Mouse (Mus musculus) limb, embryonic 14.5 days (tissue): ENCODE measurements around the gene Ccdc88c. TPM values are rescaled to one million over a fixed set of nuclear protein-coding genes. Genes with fewer than 3 reads are reported as not detected.
A peak's percentile ranks its signal among the peaks of the same experiment; 100 is the strongest.

Source experiments
- ATAC-seq: fragments of 200-750 bp; cut with Nextera tagmentation; 2 replicates; pipeline ENCODE4 v1.8.0; 2017; ENCODE audit warnings: low read depth, moderate number of reproducible peaks, moderate TSS enrichment; ENCODE audit not compliant: low FRiP score
- DNase-seq: peaks from one replicate; pipeline ENCODE4 v3.0.0-alpha.2; 2015; ENCODE audit warnings: low spot score
- H3K27ac ChIP-seq: fragments of 300-500 bp; sonication (generic); replicated peaks from 2 replicates; pipeline ENCODE4 v1.5.1; 2014; ENCODE audit warnings: low read depth, mild to moderate bottlenecking, low read length, moderate library complexity, mixed read lengths
- H3K27me3 ChIP-seq: fragments of 300-500 bp; sonication (generic); 2 replicates; pipeline ENCODE4 v1.6.1; 2014; ENCODE audit warnings: low read length, mixed read lengths; ENCODE audit not compliant: control insufficient read depth, insufficient read depth
- H3K36me3 ChIP-seq: fragments of 300-500 bp; sonication (generic); 2 replicates; pipeline ENCODE4 v1.6.1; 2014; ENCODE audit warnings: mild to moderate bottlenecking, low read length, moderate library complexity, mixed read lengths; ENCODE audit not compliant: control insufficient read depth, insufficient read depth
- H3K4me1 ChIP-seq: fragments of 300-500 bp; sonication (generic); 2 replicates; pipeline ENCODE4 v1.6.1; 2014; ENCODE audit warnings: antibody characterized with exemption, low read length, mixed read lengths; ENCODE audit not compliant: control insufficient read depth, insufficient read depth
- H3K4me2 ChIP-seq: fragments of 300-500 bp; sonication (generic); replicated peaks from 2 replicates; pipeline ENCODE4 v1.6.1; 2014; ENCODE audit warnings: low read depth, mild to moderate bottlenecking, low read length, moderate library complexity; ENCODE audit not compliant: severe bottlenecking
- H3K4me3 ChIP-seq: fragments of 300-500 bp; sonication (generic); replicated peaks from 2 replicates; pipeline ENCODE4 v1.5.1; 2014; ENCODE audit warnings: low read length
- H3K9ac ChIP-seq: fragments of 300-500 bp; sonication (generic); 2 replicates; pipeline ENCODE4 v1.6.1; 2014; ENCODE audit warnings: mild to moderate bottlenecking, low read depth, low read length, moderate library complexity; ENCODE audit not compliant: severe bottlenecking
- H3K9me3 ChIP-seq: fragments of 300-500 bp; sonication (generic); 2 replicates; pipeline ENCODE4 v1.6.1; 2016; ENCODE audit warnings: low read length; ENCODE audit not compliant: control insufficient read depth
- POLR2A ChIP-seq: fragments of 200-500 bp; IDR thresholded peaks from 2 replicates; pipeline ENCODE4 v1.8.0; 2012; ENCODE audit warnings: inconsistent platforms, mild to moderate bottlenecking, moderate library complexity, borderline replicate concordance; ENCODE audit not compliant: insufficient read depth, insufficient read length; ENCODE audit errors: extremely low read depth
- WGBS: fragments of 180-500 bp; shearing (Covaris S2); extraction: QIAGEN DNeasy Blood & Tissue Kit; methylation state at CpG from one replicate; pipeline ENCODE4 v1.1.7; 2014; 5-methylcytosine and 5-hydroxymethylcytosine counted together
- polyA plus RNA-seq, 2 experiments: library from polyadenylated mRNA; depleted of rRNA in 1 of 2; stranded (reverse) in 1 of 2; unstranded in 1 of 2; fragments of >200 nt; fragmentation: Nextera tagmentation in 1 of 2; extraction: Ambion mirVana in 1 of 2; gene quantifications; 2 replicates each; pipeline versions ENCODE4 v1.2.1 to v1.2.3; 2012 to 2014

The Ccdc88c gene
- polyA plus RNA-seq, 2 experiments, result 5.2 to 6.5 TPM

DNA sequence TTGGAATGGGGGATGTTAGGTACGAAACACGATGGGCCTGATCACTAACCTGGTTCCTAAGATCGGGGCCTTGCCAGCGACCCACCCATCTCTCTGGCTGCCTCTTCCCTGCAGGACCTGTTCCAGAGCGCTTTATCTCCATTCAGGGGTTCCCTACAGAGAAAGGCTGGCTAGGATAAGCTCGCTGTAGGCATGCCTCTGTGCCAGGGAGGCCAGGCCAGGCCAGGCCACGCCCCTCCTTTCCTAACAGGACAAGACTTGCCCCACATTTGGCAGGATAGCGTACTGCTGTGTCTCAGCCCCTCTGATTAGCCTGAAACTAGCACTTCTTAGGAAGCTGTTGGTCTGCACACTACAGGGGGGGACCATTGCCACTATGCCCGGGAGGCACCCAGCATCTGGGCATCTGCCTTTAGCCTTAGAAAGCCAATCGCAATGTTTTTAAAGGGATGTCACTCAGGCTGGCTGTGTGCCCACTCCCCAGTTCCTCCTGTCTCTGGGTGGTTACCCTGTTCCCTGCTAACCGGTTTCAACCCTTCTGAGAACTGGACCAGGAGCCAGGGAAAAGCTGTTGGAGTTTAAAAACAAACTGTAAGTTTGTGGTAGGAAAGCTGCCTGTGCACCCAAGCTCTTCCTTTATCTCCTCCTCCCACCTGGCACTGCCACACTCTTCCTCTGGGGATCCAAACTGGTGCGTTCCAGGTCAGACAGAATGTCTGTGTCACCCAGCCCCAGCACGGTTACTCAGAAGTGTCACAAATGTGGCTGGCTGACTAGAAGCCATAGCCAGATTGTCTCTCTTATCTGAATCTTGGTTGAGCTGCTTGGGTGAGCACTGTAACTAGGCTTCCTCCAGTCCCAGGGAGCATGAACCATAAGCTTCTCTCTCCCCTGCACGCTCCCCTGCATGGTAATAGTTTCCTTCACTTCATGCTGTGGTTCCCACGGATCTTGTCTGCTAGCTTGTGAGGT is 69.9 kb downstream of the Ccdc88c start:
- no peak overlapping the region for H3K4me2 ChIP-seq
- H3K4me1 ChIP-seq, result peaks cover 4% of the 10 kb centered on the region
- DNase-seq (no peak), ATAC-seq (no peak)
- H3K9me3 ChIP-seq, result no peaks in the 10 kb centered on the region
- H3K27ac ChIP-seq, result no peak overlapping the region
- no peaks in the 10 kb centered on the region for H3K27me3 ChIP-seq
- no peaks in the 10 kb centered on the region for H3K36me3 ChIP-seq
- no peak for TF ChIP-seq POLR2A
- no peak overlapping the region for H3K4me3 ChIP-seq
- 64% methylated on average over 15 of the region's 15 CpGs for WGBS
- no peak overlapping the region for H3K9ac ChIP-seq

DNA sequence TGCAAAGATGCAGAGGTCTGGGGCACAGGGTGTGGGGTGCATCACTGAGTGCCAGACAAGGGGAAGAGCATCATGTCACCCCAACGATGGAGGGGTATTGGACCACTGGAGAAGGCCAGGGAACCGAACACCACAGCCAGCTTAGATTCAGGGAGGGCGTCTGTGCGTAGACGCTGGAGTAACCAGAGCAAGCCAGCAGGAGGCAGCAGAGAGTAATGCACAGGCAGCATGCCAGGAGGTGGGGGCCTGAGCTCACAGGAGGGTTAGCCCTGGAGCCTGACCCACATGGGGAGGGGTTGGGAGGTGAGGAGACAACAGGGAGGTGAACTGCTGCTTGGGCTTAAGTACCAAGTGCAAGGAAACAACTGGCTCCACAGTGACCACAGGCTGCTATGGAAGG is 70.8 kb downstream of the Ccdc88c start:
- WGBS, result 27% methylated on average over 5 of the region's 5 CpGs
- Histone ChIP-seq H3K9ac (no peak overlapping the region), H3K36me3 (no peaks in the 10 kb centered on the region), H3K27me3 (no peaks in the 10 kb centered on the region), H3K4me1 (peaks cover 4% of the 10 kb centered on the region), H3K27ac (no peak overlapping the region), H3K9me3 (no peaks in the 10 kb centered on the region), H3K4me2 (no peak overlapping the region), H3K4me3 (no peak overlapping the region)
- no peak for TF ChIP-seq POLR2A
- peak; percentile 53 for DNase-seq
- ATAC-seq, result peak; percentile 61; the same call in 1 of the 2 replicates

DNA sequence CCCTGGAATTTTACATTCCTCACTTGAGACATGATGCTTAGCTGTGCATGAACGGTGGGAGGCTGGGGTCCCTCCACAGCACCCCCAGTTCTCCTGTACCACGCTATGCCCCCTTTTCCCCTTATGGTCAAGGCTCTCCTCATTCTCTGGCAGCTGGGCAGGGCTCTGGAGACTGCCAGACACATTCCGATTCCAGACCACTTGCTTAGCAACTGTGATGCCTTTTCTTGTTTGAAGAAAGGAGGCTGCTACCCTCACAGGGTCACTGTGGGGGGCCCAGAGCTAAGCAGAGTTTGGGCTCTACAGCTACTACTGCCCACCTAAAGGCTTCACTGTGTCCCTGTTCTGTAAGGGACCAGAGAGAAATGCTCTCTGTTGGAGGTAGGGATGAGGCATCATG is 71.6 kb downstream of the Ccdc88c start:
- TF ChIP-seq POLR2A, result no peak
- H3K9ac ChIP-seq, result no peak overlapping the region
- DNase-seq (no peak), ATAC-seq (no peak)
- H3K9me3 ChIP-seq, result no peaks in the 10 kb centered on the region
- H3K4me2 ChIP-seq, result no peak overlapping the region
- H3K27me3 ChIP-seq, result no peaks in the 10 kb centered on the region
- H3K4me1 ChIP-seq, result peaks cover 6% of the 10 kb centered on the region
- no peaks in the 10 kb centered on the region for H3K36me3 ChIP-seq
- no peak overlapping the region for H3K27ac ChIP-seq
- H3K4me3 ChIP-seq, result no peak overlapping the region
- 60% methylated on average over 3 of the region's 3 CpGs for WGBS

DNA sequence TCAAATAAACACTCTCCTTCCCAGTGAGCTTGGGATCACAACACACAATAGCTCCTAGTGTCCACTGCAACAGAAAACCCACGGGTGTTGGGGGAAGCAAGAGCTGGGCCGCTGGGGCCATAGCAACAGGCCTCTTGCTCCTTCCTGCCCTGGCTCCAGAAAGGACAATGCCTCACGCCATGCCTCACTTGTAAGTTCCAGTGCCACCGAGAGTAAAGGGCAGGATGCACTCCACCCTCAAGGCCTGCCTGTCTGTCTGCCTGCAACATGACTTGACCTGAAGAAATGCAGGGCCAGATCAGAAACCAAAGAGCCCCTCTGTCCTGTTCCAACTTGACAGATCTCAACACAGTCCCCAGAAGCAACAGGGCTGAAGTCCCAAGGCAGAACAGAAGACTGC is 72.0 kb downstream of the Ccdc88c start:
- H3K27ac ChIP-seq, result no peak overlapping the region
- DNase-seq (no peak), ATAC-seq (no peak)
- no peaks in the 10 kb centered on the region for H3K27me3 ChIP-seq
- no peak overlapping the region for H3K9ac ChIP-seq
- no peak for TF ChIP-seq POLR2A
- H3K9me3 ChIP-seq, result no peaks in the 10 kb centered on the region
- H3K4me1 ChIP-seq, result peaks cover 7% of the 10 kb centered on the region
- H3K36me3 ChIP-seq, result no peaks in the 10 kb centered on the region
- WGBS, result 51% methylated on average over 4 of the region's 4 CpGs
- H3K4me3 ChIP-seq, result no peak overlapping the region
- no peak overlapping the region for H3K4me2 ChIP-seq

DNA sequence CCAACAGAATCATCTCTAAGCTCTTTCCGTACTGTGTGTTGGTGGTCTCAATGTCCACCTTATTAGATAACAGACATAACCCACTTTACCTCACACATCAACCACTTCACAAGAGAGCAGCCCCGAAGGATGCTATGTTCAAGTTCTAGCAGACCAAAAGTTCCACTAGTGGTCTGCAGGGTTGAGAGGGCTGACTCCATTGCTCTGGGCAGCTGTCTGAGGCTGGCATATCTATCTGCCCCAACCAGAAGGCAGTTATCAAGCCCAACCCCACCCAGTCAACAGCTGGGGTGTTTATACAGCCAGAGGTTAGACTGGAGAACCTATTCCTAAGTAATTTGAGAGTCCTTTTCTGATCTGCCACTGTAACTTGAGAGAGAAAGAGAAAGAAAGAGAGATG is 72.8 kb downstream of the Ccdc88c start:
- Histone ChIP-seq H3K36me3 (no peaks in the 10 kb centered on the region), H3K4me3 (no peak overlapping the region), H3K9me3 (no peaks in the 10 kb centered on the region), H3K4me1 (peaks cover 7% of the 10 kb centered on the region), H3K27me3 (no peaks in the 10 kb centered on the region), H3K4me2 (no peak overlapping the region), H3K9ac (no peak overlapping the region), H3K27ac (no peak overlapping the region)
- 84% methylated on average over 2 of the region's 2 CpGs for WGBS
- no peak for TF ChIP-seq POLR2A
- DNase-seq (no peak), ATAC-seq (peak; percentile 17; the same call in 1 of the 2 replicates)
